Mouse (Mus musculus) cerebellum, adult 2 months (tissue): Measurements from ENCODE around the gene Nupr1l.

Experiments used
- CTCF ChIP-seq: fragments of 200-500 bp; IDR thresholded peaks from 2 replicates; pipeline ENCODE4 v1.5.1; 2011; ENCODE audit warnings: low read depth, mild to moderate bottlenecking, control low read depth, low read length, moderate library complexity, borderline replicate concordance; ENCODE audit not compliant: insufficient read depth
- POLR2A ChIP-seq: fragments of 200-500 bp; IDR thresholded peaks from 2 replicates; pipeline ENCODE4 v1.6.1; 2011; ENCODE audit warnings: low read length, control low read depth, borderline replicate concordance; ENCODE audit not compliant: insufficient read depth

DNA sequence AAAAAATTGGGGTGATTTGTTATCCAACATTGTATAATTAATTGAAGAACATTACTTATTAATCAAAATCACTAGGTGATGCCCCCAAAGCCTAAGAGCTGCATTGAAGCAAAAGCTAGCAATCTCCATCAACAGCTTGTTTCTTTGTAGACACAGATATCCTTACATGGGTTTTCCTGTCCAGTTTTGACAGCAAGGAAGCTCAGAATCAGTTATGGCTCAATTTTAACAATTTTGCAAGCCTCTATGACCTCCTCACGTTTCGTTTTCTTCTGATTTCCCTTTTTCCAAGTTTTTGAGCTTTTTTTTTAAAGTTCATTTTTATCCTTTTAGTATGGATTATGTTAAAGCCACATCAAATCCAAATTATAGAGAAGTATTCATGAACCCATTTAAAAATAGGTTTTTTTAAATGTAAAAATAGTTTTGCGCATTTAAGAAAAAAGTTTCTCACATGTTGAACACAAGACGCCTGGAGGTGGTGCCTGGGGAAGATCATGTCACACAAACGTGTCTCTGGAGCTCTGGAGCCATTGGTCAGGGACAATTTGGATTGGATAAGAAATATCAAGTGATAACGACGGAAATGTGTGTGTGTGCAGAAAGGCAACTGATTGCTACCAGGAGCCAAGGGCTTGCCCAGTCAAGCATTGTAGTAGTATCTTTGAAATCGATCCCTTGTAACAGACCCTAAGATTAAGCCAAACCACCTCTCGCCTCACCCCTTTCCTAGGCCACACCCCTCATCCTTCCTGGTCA lies 32.6 kb downstream of the Nupr1l start:
- TF ChIP-seq POLR2A (no peak), CTCF (no peak)
